Mouse (Mus musculus) gastrocnemius, adult 8-10 months (tissue): ENCODE data around the gene Sirt2. TPM values are rescaled to one million over a fixed set of nuclear protein-coding genes. Genes with fewer than 3 reads are reported as not detected.

Source experiments
- DNase-seq, 2 experiments: peaks; one replicate each; pipeline ENCODE4 v3.0.0; 2022; ENCODE audit warnings: low spot score in 2 of 2
- total RNA-seq, 4 experiments: library from RNA; stranded (reverse); gene quantifications; 2 replicates each; pipeline ENCODE4 v1.2.4; 2022

Sirt2 gene
- total RNA-seq, 4 experiments from 2014 or later, result 94.9 to 105 (median 96.4) TPM

DNA sequence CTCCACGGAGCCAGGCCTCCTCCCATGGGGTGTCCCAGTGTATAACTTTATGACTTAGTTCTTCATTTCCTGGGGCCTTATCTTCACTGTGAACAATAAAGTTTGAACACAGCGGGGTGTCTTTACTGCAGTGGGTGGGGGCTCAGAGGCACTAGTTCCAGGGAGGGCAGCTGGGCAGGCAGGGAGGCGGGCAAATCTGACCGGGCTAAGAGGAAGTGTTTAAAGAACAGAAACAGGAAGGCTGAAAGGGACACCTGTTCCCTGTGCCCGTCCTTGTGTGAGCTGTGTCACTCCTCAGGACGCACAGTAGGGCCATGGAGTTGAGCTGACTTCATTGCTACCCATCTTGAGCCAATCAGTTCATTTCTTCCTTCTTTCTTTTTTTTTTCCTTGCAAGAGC lies 65.6 kb downstream of the Sirt2 start:
- DNase-seq, result no peak

DNA sequence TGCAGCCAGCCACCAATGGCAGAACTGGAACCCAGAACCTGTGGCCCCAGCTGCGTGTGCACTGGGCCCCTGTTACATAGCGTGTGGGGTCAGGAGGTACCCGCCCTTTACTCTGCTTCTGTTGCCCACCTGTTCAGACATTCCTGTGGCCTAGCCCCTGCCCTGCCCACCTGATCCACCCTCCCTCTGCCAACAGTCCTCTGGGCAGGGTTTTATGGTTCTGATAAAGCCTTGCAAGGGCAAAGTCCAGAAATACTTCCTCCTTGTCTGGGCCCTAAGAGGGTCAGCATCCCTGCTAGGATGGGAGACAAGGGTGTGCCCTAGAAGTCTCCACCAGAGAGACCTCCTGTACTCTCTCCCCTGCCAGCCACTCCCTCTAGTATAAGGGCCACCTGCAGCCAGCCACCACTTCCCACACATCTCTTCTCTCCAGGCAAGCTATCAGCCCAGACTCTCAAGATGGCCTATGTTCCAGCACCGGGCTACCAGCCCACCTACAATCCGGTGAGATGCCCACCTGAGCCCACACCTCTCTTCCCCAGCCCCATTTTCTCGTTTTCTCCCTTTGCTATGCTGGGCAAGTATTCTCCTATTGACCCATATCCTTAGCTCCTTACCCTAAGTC lies 67.3 kb downstream of the Sirt2 start, which contains the start of gene Lgals4:
Gene Lgals4, plus strand, starts transcription at position 132 of the 625 bp plus-strand sequence.
- no peak for DNase-seq

DNA sequence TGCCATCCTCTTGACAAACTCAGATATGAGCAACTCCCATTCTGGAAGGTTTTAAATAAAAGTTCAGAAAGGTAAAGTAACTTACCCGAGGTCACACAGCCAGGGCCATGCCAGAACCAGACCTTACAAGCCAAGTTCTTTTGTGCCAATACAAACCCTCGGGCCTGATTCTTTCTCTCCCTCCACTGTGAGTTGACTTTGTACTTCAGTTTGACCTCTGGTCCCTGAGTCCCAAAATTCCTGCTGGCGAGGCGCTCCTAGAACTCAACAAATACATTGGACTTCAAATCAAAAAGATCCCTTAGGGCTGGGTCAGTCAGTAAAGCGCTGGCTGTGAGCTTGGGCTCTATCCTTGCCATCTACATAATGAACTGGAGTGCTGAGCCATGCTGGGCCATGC lies 70.4 kb downstream of the Sirt2 start:
- no peak for DNase-seq

Other genes with a start within 250 kb of the Sirt2 start
- gene Ifnl3, start 243.9 kb upstream of the Sirt2 start, total RNA-seq, result not detected
- gene Sycn, start 225.8 kb upstream of the Sirt2 start, total RNA-seq, result not detected
- gene Nccrp1, start 219.5 kb upstream of the Sirt2 start, total RNA-seq, result not detected
- gene Samd4b, start 168.6 kb upstream of the Sirt2 start, total RNA-seq, result 10 to 100 TPM in 2 of 4 experiments, 1 to 10 TPM in 2; 8.9 to 11.9 (median 10.1) TPM
- gene Pak4, start 168.6 kb upstream of the Sirt2 start, total RNA-seq, result 1 to 10 TPM; 1.8 to 3.7 (median 2.9) TPM
- not detected for gene Acp7, start 135.4 kb upstream of the Sirt2 start, total RNA-seq
- gene Fbxo27, start 73.9 kb upstream of the Sirt2 start, total RNA-seq, result under 1 TPM in 3 of 4 experiments, not detected in 1; 0.12 to 0.68 (median 0.13) TPM
- 1 to 10 TPM; 4.0 to 7.0 (median 5.6) TPM for gene Fbxo17, start 49.9 kb upstream of the Sirt2 start, total RNA-seq
- 10 to 100 TPM; 36.1 to 42.4 (median 40.5) TPM for gene Mrps12, start 24.9 kb upstream of the Sirt2 start, total RNA-seq
- gene Sars2, start 24.7 kb upstream of the Sirt2 start, total RNA-seq, result 10 to 100 TPM; 12.3 to 13.5 (median 12.6) TPM
- gene Ccer2, start 10.6 kb upstream of the Sirt2 start, total RNA-seq, result not detected
- gene Nfkbib, start 777 bp downstream of the Sirt2 start, total RNA-seq, result 10 to 100 TPM; 28.5 to 34.2 (median 31.2) TPM
- under 1 TPM in 3 of 4 experiments, not detected in 1; 0.27 to 0.70 (median 0.56) TPM for gene Rinl, start 22.2 kb downstream of the Sirt2 start, total RNA-seq
- gene Hnrnpl, start 41.8 kb downstream of the Sirt2 start, total RNA-seq, result 100 to 1,000 TPM; 105 to 116 (median 109) TPM
- 100 to 1,000 TPM; 222 to 343 (median 237) TPM for gene Ech1, start 58.5 kb downstream of the Sirt2 start, total RNA-seq
- gene Lgals4, start 67.1 kb downstream of the Sirt2 start, total RNA-seq, result 1 to 10 TPM in 3 of 4 experiments, under 1 TPM in 1; 0.58 to 1.6 (median 1.4) TPM
- not detected for gene Lgals7, start 97.1 kb downstream of the Sirt2 start, total RNA-seq
- gene Capn12, start 114.7 kb downstream of the Sirt2 start, total RNA-seq, result under 1 TPM in 1 of 4 experiments, not detected in 3; 0.11 TPM
- 10 to 100 TPM; 21.3 to 36.9 (median 28.2) TPM for gene Actn4, start 195.6 kb downstream of the Sirt2 start, total RNA-seq
- gene Eif3k, start 215.1 kb downstream of the Sirt2 start, total RNA-seq, result 100 to 1,000 TPM; 130 to 143 (median 134) TPM
- under 1 TPM; 0.22 to 0.82 (median 0.41) TPM for gene Map4k1, start 215.3 kb downstream of the Sirt2 start, total RNA-seq